Mouse (Mus musculus): ENCODE data around the gene Gm20807. TPM values are rescaled to one million over a fixed set of nuclear protein-coding genes. Genes with fewer than 3 reads are reported as not detected.
"Not testable (repeated sequence)": the region's sequence is repeated elsewhere in the genome, so short reads cannot be mapped to it uniquely, and the experiment has no call there.

The Gm20807 gene
- not detected in 2 replicates for polyA plus RNA-seq (2015; fragmentation: Nextera tagmentation; extraction: Ambion mirVana)

DNA sequence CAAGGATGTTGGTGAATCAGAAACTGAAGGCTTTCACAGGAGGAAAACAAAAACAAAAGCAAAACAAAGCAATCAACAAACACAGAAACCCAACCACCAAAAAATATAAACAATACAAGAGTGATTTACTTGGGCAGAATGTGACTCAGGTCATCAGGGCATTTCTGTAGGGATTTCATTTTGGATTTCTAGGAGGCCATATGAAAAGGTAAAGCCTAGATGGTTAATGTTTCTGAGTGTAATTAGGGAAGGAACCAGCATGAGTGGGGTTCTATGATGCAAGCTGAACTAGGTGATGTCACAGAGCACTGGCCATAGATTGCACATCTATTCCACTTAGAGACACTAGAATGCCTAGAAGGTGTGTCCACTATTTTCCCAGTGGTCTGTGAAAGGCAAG is at the start of gene Gm20807:
Gene Gm20807, plus strand, starts transcription at position 301 of the 400 bp plus-strand sequence.
- not testable (repeated sequence) for ATAC-seq; H3K4me2 ChIP-seq (ENCODE audit: low read depth, low read length); H3K4me3 ChIP-seq (ENCODE audit: low read length); H3K36me3 ChIP-seq (ENCODE audit: control insufficient read depth, insufficient read depth, low read length); H3K9me3 ChIP-seq (ENCODE audit: control insufficient read depth, low read length); H3K27me3 ChIP-seq (replicated peaks; ENCODE audit: control insufficient read depth, insufficient read depth, low read length); H3K27ac ChIP-seq (ENCODE audit: low read length); H3K9ac ChIP-seq (ENCODE audit: low read depth, low read length); H3K4me1 ChIP-seq (ENCODE audit: control insufficient read depth, insufficient read depth, low read length)

Other genes with a start within 250 kb of the Gm20807 start
- not detected in 2 replicates for gene Gm21891, start 90.6 kb downstream of the Gm20807 start, polyA plus RNA-seq (2015; fragmentation: Nextera tagmentation; extraction: Ambion mirVana)
- gene Gm21425, start 119.1 kb downstream of the Gm20807 start, polyA plus RNA-seq (2015; fragmentation: Nextera tagmentation; extraction: Ambion mirVana) = not detected in 2 replicates
- gene Gm21828, start 181.0 kb downstream of the Gm20807 start, polyA plus RNA-seq (2015; fragmentation: Nextera tagmentation; extraction: Ambion mirVana) = not detected in 2 replicates
- not detected in 2 replicates for gene Gm21440, start 209.5 kb downstream of the Gm20807 start, polyA plus RNA-seq (2015; fragmentation: Nextera tagmentation; extraction: Ambion mirVana)
- not detected in 2 replicates for gene Gm21454, start 209.6 kb downstream of the Gm20807 start, polyA plus RNA-seq (2015; fragmentation: Nextera tagmentation; extraction: Ambion mirVana)